Mouse (Mus musculus) MEL (cell line): ENCODE results near the gene Eng. TPM values are rescaled to one million over a fixed set of nuclear protein-coding genes. Genes with fewer than 3 reads are reported as not detected.

Experiments used
- DNase-seq: peaks from one replicate; pipeline ENCODE4 v3.0.0; 2011; ENCODE audit warnings: low read depth, low spot score
- H3K27ac ChIP-seq: 2 replicates; pipeline ENCODE4 v1.5.1; 2012; ENCODE audit warnings: low read depth, mild to moderate bottlenecking, control low read depth, low read length, moderate library complexity; ENCODE audit not compliant: control insufficient read depth
- H3K27me3 ChIP-seq, 2 experiments: fragments of 150-350 bp in 1 of 2; sonication (generic) in 1 of 2; 2 replicates each; pipeline ENCODE4 v1.6.1; 2012; ENCODE audit warnings: low read length in 2 of 2, mild to moderate bottlenecking in 2 of 2, improper control_type of control experiment in 1 of 2, moderate library complexity in 1 of 2; ENCODE audit not compliant: insufficient read depth in 2 of 2, control insufficient read depth in 1 of 2
- H3K36me3 ChIP-seq, 2 experiments: 2 replicates each; pipeline ENCODE4 v1.6.1; 2012 to 2014; ENCODE audit warnings: low read length in 2 of 2, improper control_type of control experiment in 1 of 2, inconsistent platforms in 1 of 2, mild to moderate bottlenecking in 1 of 2; ENCODE audit not compliant: insufficient read depth in 2 of 2, control insufficient read depth in 1 of 2
- H3K4me1 ChIP-seq, 2 experiments: fragments of 150-350 bp in 1 of 2; sonication (generic) in 1 of 2; 2 replicates each; pipeline ENCODE4 v1.6.1; 2012; ENCODE audit warnings: low read length in 2 of 2, improper control_type of control experiment in 1 of 2, mild to moderate bottlenecking in 1 of 2; ENCODE audit not compliant: insufficient read depth in 2 of 2, control insufficient read depth in 1 of 2
- H3K4me3 ChIP-seq, 2 experiments: fragments of 150-350 bp in 1 of 2; sonication (generic) in 1 of 2; 2 replicates each; pipeline ENCODE4 v1.5.1; 2012; ENCODE audit warnings: low read depth in 2 of 2, low read length in 2 of 2, mild to moderate bottlenecking in 2 of 2, moderate library complexity in 2 of 2, control low read depth in 1 of 2, improper control_type of control experiment in 1 of 2; ENCODE audit not compliant: control insufficient read depth in 1 of 2, insufficient read depth in 1 of 2
- H3K79me2 ChIP-seq: 2 replicates; pipeline ENCODE4 v1.6.1; 2012; ENCODE audit warnings: mild to moderate bottlenecking, low read length, moderate library complexity; ENCODE audit not compliant: control insufficient read depth, poor library complexity, insufficient read depth
- H3K9ac ChIP-seq: 2 replicates; pipeline ENCODE4 v1.6.1; 2012; ENCODE audit warnings: low read depth, mild to moderate bottlenecking, control low read depth, low read length, moderate library complexity; ENCODE audit not compliant: control insufficient read depth, poor library complexity, severe bottlenecking
- H3K9me3 ChIP-seq: fragments of 150-350 bp; sonication (generic); replicated peaks from 2 replicates; pipeline ENCODE4 v1.6.1; 2012; ENCODE audit warnings: mild to moderate bottlenecking, low read length, improper control_type of control experiment, moderate library complexity; ENCODE audit not compliant: insufficient read depth
- BHLHE40 ChIP-seq: IDR thresholded peaks from 2 replicates; pipeline ENCODE4 v1.6.1; 2012; ENCODE audit warnings: low read depth, mild to moderate bottlenecking, inconsistent platforms, low read length, improper control_type of control experiment, borderline replicate concordance
- CHD1 ChIP-seq: IDR thresholded peaks from 2 replicates; pipeline ENCODE4 v1.6.1; 2012; ENCODE audit warnings: low read depth, mild to moderate bottlenecking, inconsistent platforms, low read length, improper control_type of control experiment
- CHD2 ChIP-seq: IDR thresholded peaks from 2 replicates; pipeline ENCODE4 v1.6.1; 2011; ENCODE audit warnings: low read length, improper control_type of control experiment
- CTCF ChIP-seq, 3 experiments: IDR thresholded peaks in 2 of 3; conservative IDR thresholded peaks in 1 of 3; 2 replicates each; pipeline ENCODE4 v1.5.1; 2011 to 2012; ENCODE audit warnings: low read length in 3 of 3, low read depth in 2 of 3, mild to moderate bottlenecking in 2 of 3, improper control_type of control experiment in 1 of 3, inconsistent platforms in 1 of 3, mixed read lengths in 1 of 3, moderate library complexity in 1 of 3; ENCODE audit not compliant: control insufficient read depth in 1 of 3, insufficient read depth in 1 of 3, poor library complexity in 1 of 3, severe bottlenecking in 1 of 3
- E2F4 ChIP-seq: IDR thresholded peaks from 2 replicates; pipeline ENCODE4 v1.6.1; 2011; ENCODE audit warnings: low read depth, low read length, improper control_type of control experiment, borderline replicate concordance
- ELF1 ChIP-seq: IDR thresholded peaks from 2 replicates; pipeline ENCODE4 v1.6.1; 2014; ENCODE audit warnings: low read depth, mild to moderate bottlenecking, inconsistent platforms, low read length, improper control_type of control experiment, moderate library complexity
- EP300 ChIP-seq, 2 experiments: IDR thresholded peaks; 2 replicates each; pipeline ENCODE4 v1.6.1; 2011; ENCODE audit warnings: improper control_type of control experiment in 2 of 2, low read length in 2 of 2, low read depth in 1 of 2, mild to moderate bottlenecking in 1 of 2
- ETS1 ChIP-seq: IDR thresholded peaks from 2 replicates; pipeline ENCODE4 v1.6.1; 2012; ENCODE audit warnings: low read depth, mild to moderate bottlenecking, inconsistent platforms, low read length, improper control_type of control experiment, moderate library complexity
- GATA1 ChIP-seq: IDR thresholded peaks from 2 replicates; pipeline ENCODE4 v1.6.1; 2011; ENCODE audit warnings: low read depth, low read length, improper control_type of control experiment
- HCFC1 ChIP-seq: IDR thresholded peaks from 2 replicates; pipeline ENCODE4 v1.6.1; 2012; ENCODE audit warnings: low read depth, mild to moderate bottlenecking, inconsistent platforms, low read length, improper control_type of control experiment, moderate library complexity
- KAT2A ChIP-seq: conservative IDR thresholded peaks from 2 replicates; pipeline ENCODE4 v1.6.1; 2012; ENCODE audit warnings: low read depth, low read length, improper control_type of control experiment, inconsistent platforms
- MAFK ChIP-seq: IDR thresholded peaks from 2 replicates; pipeline ENCODE4 v1.6.1; 2011; ENCODE audit warnings: low read depth, mild to moderate bottlenecking, low read length, improper control_type of control experiment, borderline replicate concordance
- MAX ChIP-seq: IDR thresholded peaks from 2 replicates; pipeline ENCODE4 v1.6.1; 2011; ENCODE audit warnings: low read length, improper control_type of control experiment
- MAZ ChIP-seq: IDR thresholded peaks from 2 replicates; pipeline ENCODE4 v1.6.1; 2012; ENCODE audit warnings: low read depth, mild to moderate bottlenecking, inconsistent platforms, low read length, improper control_type of control experiment
- MEF2A ChIP-seq: IDR thresholded peaks from 2 replicates; pipeline ENCODE4 v1.6.1; 2014; ENCODE audit warnings: low read depth, mild to moderate bottlenecking, inconsistent platforms, low read length, improper control_type of control experiment; ENCODE audit not compliant: poor library complexity, insufficient replicate concordance, severe bottlenecking; ENCODE audit errors: extremely low read depth
- MXI1 ChIP-seq: IDR thresholded peaks from 2 replicates; pipeline ENCODE4 v1.6.1; 2011; ENCODE audit warnings: mild to moderate bottlenecking, low read depth, low read length, improper control_type of control experiment
- MYB ChIP-seq: IDR thresholded peaks from 2 replicates; pipeline ENCODE4 v1.6.1; 2011; ENCODE audit warnings: mild to moderate bottlenecking, low read depth, low read length, improper control_type of control experiment
- MYC ChIP-seq: IDR thresholded peaks from 2 replicates; pipeline ENCODE4 v1.6.1; 2011; ENCODE audit warnings: low read depth, mild to moderate bottlenecking, low read length, improper control_type of control experiment, moderate library complexity
- NELFE ChIP-seq: IDR thresholded peaks from 2 replicates; pipeline ENCODE4 v1.6.1; 2011; ENCODE audit warnings: low read depth, low read length, improper control_type of control experiment
- NRF1 ChIP-seq: IDR thresholded peaks from 2 replicates; pipeline ENCODE4 v1.6.1; 2014; ENCODE audit warnings: low read depth, mild to moderate bottlenecking, inconsistent platforms, low read length, improper control_type of control experiment, moderate library complexity; ENCODE audit not compliant: poor library complexity, insufficient read depth, severe bottlenecking
- POLR2A ChIP-seq, 2 experiments: IDR thresholded peaks; 2 replicates each; pipeline ENCODE4 v1.6.1; 2011 to 2012; ENCODE audit warnings: low read length in 2 of 2, mild to moderate bottlenecking in 2 of 2, control low read depth in 1 of 2, improper control_type of control experiment in 1 of 2, low read depth in 1 of 2, moderate library complexity in 1 of 2; ENCODE audit not compliant: control insufficient read depth in 1 of 2, insufficient read depth in 1 of 2, poor library complexity in 1 of 2
- POLR2AphosphoS2 ChIP-seq: IDR thresholded peaks from 2 replicates; pipeline ENCODE4 v1.6.1; 2011; ENCODE audit warnings: low read length, improper control_type of control experiment
- POLR2AphosphoS5 ChIP-seq: IDR thresholded peaks from 2 replicates; pipeline ENCODE4 v1.6.1; 2012; ENCODE audit warnings: low read depth, borderline replicate concordance, mild to moderate bottlenecking, inconsistent platforms, low read length, moderate library complexity, mixed read lengths
- RAD21 ChIP-seq: IDR thresholded peaks from 2 replicates; pipeline ENCODE4 v1.6.1; 2011; ENCODE audit warnings: mild to moderate bottlenecking, low read depth, low read length, improper control_type of control experiment
- RCOR1 ChIP-seq: IDR thresholded peaks from 2 replicates; pipeline ENCODE4 v1.6.1; 2012; ENCODE audit warnings: low read depth, mild to moderate bottlenecking, inconsistent platforms, low read length, improper control_type of control experiment
- SIN3A ChIP-seq: IDR thresholded peaks from 2 replicates; pipeline ENCODE4 v1.6.1; 2012; ENCODE audit warnings: low read length, improper control_type of control experiment, inconsistent platforms
- SMC3 ChIP-seq: IDR thresholded peaks from 2 replicates; pipeline ENCODE4 v1.6.1; 2011; ENCODE audit warnings: low read depth, low read length, improper control_type of control experiment
- TAL1 ChIP-seq: IDR thresholded peaks from 2 replicates; pipeline ENCODE4 v1.6.1; 2012; ENCODE audit warnings: mild to moderate bottlenecking, inconsistent platforms, low read length, moderate library complexity, mixed read lengths
- TCF12 ChIP-seq: IDR thresholded peaks from 2 replicates; pipeline ENCODE4 v1.6.1; 2014; ENCODE audit warnings: low read depth, mild to moderate bottlenecking, inconsistent platforms, low read length, improper control_type of control experiment, moderate library complexity
- UBTF ChIP-seq: IDR thresholded peaks from 2 replicates; pipeline ENCODE4 v1.6.1; 2012; ENCODE audit warnings: low read depth, mild to moderate bottlenecking, inconsistent platforms, low read length, improper control_type of control experiment, moderate library complexity, borderline replicate concordance; ENCODE audit not compliant: insufficient read depth
- USF2 ChIP-seq, 2 experiments: IDR thresholded peaks; 2 replicates each; pipeline ENCODE4 v1.6.1; 2011 to 2012; ENCODE audit warnings: improper control_type of control experiment in 2 of 2, low read length in 2 of 2, borderline replicate concordance in 1 of 2, inconsistent platforms in 1 of 2, low read depth in 1 of 2, mild to moderate bottlenecking in 1 of 2; ENCODE audit not compliant: insufficient read depth in 1 of 2
- ZC3H11A ChIP-seq: IDR thresholded peaks from 2 replicates; pipeline ENCODE4 v1.6.1; 2012; ENCODE audit warnings: low read depth, mild to moderate bottlenecking, inconsistent platforms, low read length, improper control_type of control experiment
- ZKSCAN1 ChIP-seq: IDR thresholded peaks from 2 replicates; pipeline ENCODE4 v1.6.1; 2012; ENCODE audit warnings: low read depth, mild to moderate bottlenecking, inconsistent platforms, low read length, improper control_type of control experiment, moderate library complexity
- polyA plus RNA-seq, 2 experiments: library from polyadenylated mRNA; stranded (reverse) in 1 of 2; unstranded in 1 of 2; fragments of >175 nt in 1 of 2; fragments of >200 nt in 1 of 2; gene quantifications; 2 replicates each; pipeline versions ENCODE4 v1.2.1 to v1.2.4; 2012; ENCODE audit warnings: low replicate concordance in 2 of 2, low read depth in 1 of 2; ENCODE audit not compliant: insufficient read length in 2 of 2, insufficient read depth in 1 of 2, missing spikeins in 1 of 2
- total RNA-seq: library from RNA; depleted of rRNA; stranded (reverse); fragments of 300-350 nt; gene quantifications from 2 replicates; pipeline ENCODE4 v1.2.3, GENCODE M21; 2012

The Eng gene
- total and polyA plus RNA-seq, 3 experiments, result 0.73 to 1.0 TPM; not detected in 1

GRCm38 (mm10) chr2:32606161-32607142 lies 39.9 kb upstream of the Eng start:
- H3K36me3 ChIP-seq, result peaks cover 0 to 6% of the 10 kb centered on the region in 2 experiments; a peak in 2 of 4 replicates
- peak; percentile 90 for DNase-seq
- peak overlapping the region; percentile 74 for H3K27ac ChIP-seq
- no peaks in the 10 kb centered on the region for H3K9me3 ChIP-seq
- H3K9ac ChIP-seq, result peak overlapping the region; percentile 76
- no peaks in the 10 kb centered on the region for H3K27me3 ChIP-seq
- H3K4me1 ChIP-seq, result peaks cover 5 to 27% of the 10 kb centered on the region in 2 experiments
- H3K4me3 ChIP-seq, result peak overlapping the region; percentile 78 to 93
- peaks cover 2% of the 10 kb centered on the region; the same call in 1 of the 2 replicates for H3K79me2 ChIP-seq
- TF ChIP-seq ELF1 (no peak), POLR2A (IDR thresholded peaks at IDR 0.05; ENCODE audit: control insufficient read depth in 1 of 2, insufficient read depth in 1 of 2, low read depth in 1 of 2, low read length in 2 of 2, poor library complexity in 1 of 2) (peak in 1 of 2 experiments; percentile 46; a peak in 2 of 4 replicates), ZC3H11A (no peak; the same call in 1 of the 2 replicates), MAX (no peak; the same call in 1 of the 2 replicates), MAFK (no peak), SIN3A (peak; percentile 60; the same call in 1 of the 2 replicates), BHLHE40 (no peak), MYB (no peak), TAL1 (no peak), USF2 (IDR thresholded peaks at IDR 0.05; ENCODE audit: borderline replicate concordance in 1 of 2, insufficient read depth in 1 of 2, low read depth in 1 of 2, low read length in 2 of 2) (no peak), RCOR1 (peak; percentile 11; the same call in 1 of the 2 replicates), UBTF (no peak), GATA1 (no peak), NELFE (peak; percentile 47; the same call in 1 of the 2 replicates), POLR2AphosphoS2 (no peak; the same call in 1 of the 2 replicates), MEF2A (no peak), RAD21 (peak; percentile 28), CHD1 (0 out of 2 replicates have a peak, but pooled peaks have one; percentile 20), ZKSCAN1 (no peak), MAZ (peak; percentile 85; the same call in 1 of the 2 replicates), MYC (peak; percentile 27; the same call in 1 of the 2 replicates), EP300 (IDR thresholded peaks at IDR 0.05; ENCODE audit: low read depth in 1 of 2, low read length in 2 of 2) (peak; percentile 14 to 26; a peak in 1 of 4 replicates), MXI1 (peak; percentile 79; the same call in 1 of the 2 replicates), HCFC1 (peak; percentile 64), CHD2 (no peak), KAT2A (no peak; the same call in 1 of the 2 replicates), E2F4 (no peak), ETS1 (0 out of 2 replicates have a peak, but pooled peaks have one; percentile 31), CTCF (IDR thresholded peaks at IDR 0.05 in 2 of 3, conservative IDR thresholded peaks at IDR 0.05 in 1 of 3; ENCODE audit: control insufficient read depth in 1 of 3, insufficient read depth in 1 of 3, low read depth in 2 of 3, low read length in 3 of 3, poor library complexity in 1 of 3, severe bottlenecking in 1 of 3) (peak; percentile 71 to 93 (median 75)), NRF1 (0 out of 2 replicates have a peak, but pooled peaks have one; percentile 31), POLR2AphosphoS5 (no peak), SMC3 (peak; percentile 51), TCF12 (0 out of 2 replicates have a peak, but pooled peaks have one; percentile 11)
